Mouse (Mus musculus) cerebellum, adult 2 months (tissue): Measurements from ENCODE around the gene Pgpep1. TPM values are rescaled to one million over a fixed set of nuclear protein-coding genes. Genes with fewer than 3 reads are reported as not detected.

Experiments
- DNase-seq, 2 experiments: peaks; one replicate each; pipeline ENCODE4 v3.0.0; 2021
- H3K27ac ChIP-seq: fragments of 200-500 bp; 2 replicates; pipeline ENCODE4 v1.5.1; 2012; ENCODE audit warnings: low read length, control low read depth, inconsistent platforms; ENCODE audit not compliant: insufficient read depth
- H3K27me3 ChIP-seq: fragments of 200-500 bp; 2 replicates; pipeline ENCODE4 v1.6.1; 2012; ENCODE audit warnings: inconsistent platforms, mild to moderate bottlenecking, low read length, moderate library complexity; ENCODE audit not compliant: control insufficient read depth, insufficient read depth
- H3K4me1 ChIP-seq: fragments of 200-500 bp; 2 replicates; pipeline ENCODE4 v1.6.1; 2011; ENCODE audit warnings: low read length; ENCODE audit not compliant: control insufficient read depth, insufficient read depth
- H3K4me3 ChIP-seq: fragments of 200-500 bp; replicated peaks from 2 replicates; pipeline ENCODE3; 2011; ENCODE audit warnings: mild to moderate bottlenecking, low read depth, low read length, control low read depth; ENCODE audit not compliant: insufficient read depth
- CTCF ChIP-seq: fragments of 200-500 bp; IDR thresholded peaks from 2 replicates; pipeline ENCODE4 v1.5.1; 2011; ENCODE audit warnings: low read depth, mild to moderate bottlenecking, control low read depth, low read length, moderate library complexity, borderline replicate concordance; ENCODE audit not compliant: insufficient read depth
- POLR2A ChIP-seq: fragments of 200-500 bp; IDR thresholded peaks from 2 replicates; pipeline ENCODE4 v1.6.1; 2011; ENCODE audit warnings: low read length, control low read depth, borderline replicate concordance; ENCODE audit not compliant: insufficient read depth
- WGBS: fragments of 180-500 bp; shearing (Covaris S2); methylation state at CpG from one replicate; pipeline ENCODE4 v1.1.7; 2018; 5-methylcytosine and 5-hydroxymethylcytosine counted together
- polyA plus RNA-seq: library from polyadenylated mRNA; depleted of rRNA; stranded (reverse); fragments of >200 nt; gene quantifications from 2 replicates; pipeline ENCODE4 v1.2.3, GENCODE M21; 2012

Pgpep1 gene
- polyA plus RNA-seq, 1 experiment: 32.5 TPM

DNA sequence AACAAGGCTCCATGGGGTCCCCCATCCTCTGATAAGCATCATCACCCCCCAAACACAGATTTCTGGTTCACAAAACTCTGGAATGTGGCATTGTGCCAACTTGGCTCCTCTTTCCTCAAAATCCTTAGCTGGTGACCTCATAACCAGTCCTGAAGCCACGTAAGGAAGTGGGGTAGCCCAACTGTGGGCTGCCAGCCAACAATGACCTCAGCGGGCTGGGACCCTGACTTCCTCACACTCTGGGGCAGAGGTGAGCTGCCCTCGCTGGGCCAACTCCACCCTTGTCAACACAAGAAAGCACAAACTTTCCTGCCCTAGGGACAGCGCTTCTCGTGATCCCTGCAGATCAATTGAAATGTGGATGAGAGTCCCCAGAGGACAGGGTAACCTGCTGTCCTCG lies 26.1 kb downstream of the Pgpep1 start:
- H3K4me1 ChIP-seq: no peaks in the 10 kb centered on the region
- WGBS: 43% methylated on average over 6 of the region's 6 CpGs
- no peak for TF ChIP-seq POLR2A
- no peak for TF ChIP-seq CTCF
- no peak overlapping the region for H3K27ac ChIP-seq
- DNase-seq: no peak
- no peaks in the 10 kb centered on the region for H3K27me3 ChIP-seq
- H3K4me3 ChIP-seq: no peak overlapping the region

DNA sequence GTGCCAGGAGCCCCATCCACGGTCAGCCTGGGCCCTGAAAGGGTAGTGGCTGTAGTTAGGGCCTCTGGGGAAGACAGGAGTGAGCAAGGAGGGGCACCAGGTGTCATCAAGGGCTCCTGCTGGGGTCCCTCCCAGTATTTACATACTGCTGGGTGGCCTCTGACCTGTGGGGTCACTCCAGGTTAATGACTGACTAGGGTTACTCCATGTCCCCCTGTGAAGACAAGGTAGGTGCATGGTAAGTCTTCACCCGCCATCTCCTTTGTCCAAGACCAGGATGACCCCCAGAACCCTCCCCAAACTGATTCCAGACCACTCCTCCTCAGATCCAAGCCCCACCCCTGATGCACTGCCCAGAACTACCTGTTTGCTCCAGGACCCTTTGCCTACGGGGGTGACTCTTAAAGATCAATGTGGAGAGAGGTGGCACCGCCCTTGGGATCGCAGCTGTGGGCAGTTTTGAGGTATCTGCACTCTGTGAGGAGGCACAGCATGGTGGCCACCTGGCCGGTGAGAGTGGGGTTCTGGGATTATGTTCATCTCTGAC lies 27.8 kb downstream of the Pgpep1 start, which contains the start of gene Gdf15:
Gdf15 (minus strand) TSS at position 111 of the 547 bp plus-strand sequence.
- no peak for DNase-seq
- no peak for TF ChIP-seq CTCF
- TF ChIP-seq POLR2A: no peak
- H3K4me1 ChIP-seq: no peaks in the 10 kb centered on the region
- H3K27ac ChIP-seq: no peak within 1 kb of the TSS
- no peaks in the 10 kb centered on the region for H3K27me3 ChIP-seq
- 84% methylated on average over 6 of the region's 6 CpGs for WGBS
- no peak within 1 kb of the TSS for H3K4me3 ChIP-seq

DNA sequence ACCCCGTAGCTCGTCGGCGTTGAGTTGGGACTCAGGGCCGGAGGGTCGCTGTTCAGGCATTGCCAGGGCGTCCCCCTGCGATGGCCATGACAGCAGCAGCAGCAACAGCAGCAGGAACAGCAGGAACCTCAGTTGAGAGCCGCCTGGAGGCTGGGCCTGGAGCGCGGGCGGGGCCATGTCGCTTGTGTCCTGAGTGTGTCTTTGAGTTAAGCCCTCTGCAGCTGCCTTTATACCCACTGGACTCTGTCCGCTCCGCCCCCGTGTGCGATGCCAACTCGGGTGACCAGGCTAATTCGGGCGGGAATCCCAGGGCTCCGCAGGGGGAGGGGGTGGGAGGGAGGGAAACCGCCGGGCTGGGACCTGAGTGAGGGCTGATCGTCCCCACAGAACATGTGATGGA lies 28.8 kb downstream of the Pgpep1 start:
- Histone ChIP-seq H3K4me3 (no peak overlapping the region), H3K27me3 (no peaks in the 10 kb centered on the region), H3K4me1 (no peaks in the 10 kb centered on the region), H3K27ac (no peak overlapping the region)
- WGBS: 5% methylated on average over 23 of the region's 24 CpGs
- DNase-seq: no peak
- no peak for TF ChIP-seq POLR2A
- no peak for TF ChIP-seq CTCF

DNA sequence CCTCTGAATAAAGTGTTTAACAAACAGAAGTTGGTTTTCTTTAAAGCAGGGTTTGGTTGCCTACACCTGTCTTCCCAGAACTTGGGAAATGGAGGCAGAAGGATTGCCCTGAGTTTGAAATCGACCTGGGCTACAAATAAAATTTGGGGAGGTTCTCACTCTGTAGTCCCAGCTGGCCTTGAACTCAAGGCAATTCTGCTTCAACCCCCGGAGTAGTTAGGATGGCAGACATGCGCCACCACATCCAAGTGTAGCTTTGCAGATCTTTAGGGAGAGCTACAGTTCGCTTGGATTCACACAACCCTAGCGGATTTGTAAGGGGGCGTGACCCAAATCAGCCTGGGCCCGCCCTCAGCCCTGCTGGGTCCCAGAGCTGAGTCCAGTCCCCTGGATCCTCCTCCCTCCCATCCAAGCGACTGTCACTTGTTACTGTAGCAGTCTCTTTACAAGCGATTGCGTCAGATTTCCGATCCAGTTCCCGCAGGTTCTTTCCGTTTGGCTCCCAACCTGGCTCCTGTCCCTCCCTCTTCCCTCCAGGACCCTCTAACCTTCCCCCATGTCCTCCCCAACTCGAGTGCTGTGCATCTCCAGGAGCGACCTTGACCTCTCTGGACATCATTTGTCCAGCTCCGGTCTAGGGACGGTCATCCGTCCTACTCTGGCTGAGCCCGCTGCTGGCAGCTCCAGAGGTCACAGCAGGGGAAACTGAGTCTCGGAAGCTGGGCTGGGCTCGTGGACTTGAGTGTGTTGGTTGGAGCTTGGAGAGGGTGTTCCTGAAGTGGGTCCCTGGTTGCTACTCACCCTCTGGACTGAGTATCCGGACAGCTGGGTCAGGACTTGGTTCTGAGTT lies 29.4 kb downstream of the Pgpep1 start:
- H3K27ac ChIP-seq: no peak overlapping the region
- DNase-seq: no peak
- 19% methylated on average over 22 of the region's 22 CpGs for WGBS
- no peak overlapping the region for H3K4me3 ChIP-seq
- H3K27me3 ChIP-seq: no peaks in the 10 kb centered on the region
- TF ChIP-seq POLR2A (no peak), CTCF (no peak)
- H3K4me1 ChIP-seq: no peaks in the 10 kb centered on the region

DNA sequence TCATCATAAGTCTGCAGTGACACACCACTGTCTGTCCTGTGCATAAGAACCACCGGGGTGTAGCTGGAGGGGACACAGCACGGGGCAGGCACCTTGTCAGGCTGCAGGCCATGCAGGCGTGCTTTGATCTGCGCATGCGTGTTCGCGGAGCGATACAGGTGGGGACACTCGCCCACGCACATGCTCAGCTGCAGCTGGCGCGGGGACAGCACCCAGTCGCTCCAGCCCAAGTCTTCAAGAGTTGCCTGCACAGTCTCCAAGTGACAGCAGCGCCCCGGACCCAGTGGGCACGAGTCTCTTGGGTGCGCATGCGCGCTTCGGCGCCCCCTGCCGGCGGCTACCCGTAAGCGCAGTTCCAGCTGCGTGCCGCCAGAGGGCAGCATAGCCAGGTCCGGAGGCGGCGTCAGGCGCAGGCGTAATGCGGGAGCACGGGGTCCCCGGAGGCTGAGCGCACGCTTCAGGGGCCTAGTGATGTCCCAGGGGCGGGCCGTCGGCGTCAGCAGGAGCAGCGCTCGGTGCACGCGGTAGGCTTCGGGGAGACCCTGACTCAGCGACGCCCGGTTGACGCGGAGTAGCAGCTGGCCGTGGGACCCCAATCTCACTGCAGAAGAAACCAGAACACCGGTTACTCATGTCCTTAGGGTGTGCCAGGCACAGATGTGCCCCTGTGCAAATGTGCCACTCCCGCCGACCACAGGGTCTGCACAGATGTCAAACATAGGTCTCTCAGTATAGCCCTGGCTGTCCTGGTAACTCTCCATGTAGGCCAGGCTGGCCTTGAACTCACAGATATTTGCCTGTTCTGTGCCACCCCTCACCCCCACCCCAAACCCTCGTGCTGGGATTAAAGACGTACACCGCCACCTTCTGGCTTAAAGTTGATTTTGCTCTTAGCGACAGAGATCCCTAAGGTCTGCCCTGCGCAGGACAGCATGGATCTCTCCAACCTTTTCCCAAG lies 30.3 kb downstream of the Pgpep1 start:
- Histone ChIP-seq H3K27ac (peak overlapping the region; percentile 52), H3K27me3 (no peaks in the 10 kb centered on the region), H3K4me3 (peak overlapping the region; percentile 65), H3K4me1 (no peaks in the 10 kb centered on the region)
- WGBS: 1% methylated on average over 60 of the region's 60 CpGs
- peak; percentile 88 to 96 for DNase-seq
- TF ChIP-seq POLR2A (peak; percentile 65), CTCF (peak; percentile 100)

DNA sequence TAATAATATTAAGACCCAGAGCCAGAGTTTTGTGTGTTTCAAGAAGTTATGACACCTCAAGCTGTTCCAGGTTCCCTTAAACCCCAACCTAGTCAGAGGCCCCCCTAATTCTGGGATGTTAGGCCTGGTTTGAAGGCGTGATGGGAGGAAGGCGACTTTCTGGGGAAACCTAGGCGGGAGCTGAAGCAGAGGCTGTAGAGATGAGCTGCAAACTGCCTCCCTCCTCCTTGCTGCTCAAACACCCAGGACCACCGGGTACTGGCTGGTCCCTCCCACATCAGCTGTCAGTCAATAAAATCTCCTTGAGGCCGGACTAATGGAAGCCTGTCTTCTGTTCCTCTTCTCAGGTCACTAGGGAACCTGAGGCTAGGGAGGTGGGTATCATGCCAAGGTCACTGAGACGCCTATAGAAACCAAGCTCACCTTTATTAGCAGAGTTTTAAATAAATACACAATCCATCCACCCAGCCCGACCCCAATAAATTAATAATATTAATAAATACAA lies 31.1 kb downstream of the Pgpep1 start:
- DNase-seq: no peak
- no peak for TF ChIP-seq CTCF
- TF ChIP-seq POLR2A: no peak
- H3K27ac ChIP-seq: no peak overlapping the region
- no peaks in the 10 kb centered on the region for H3K27me3 ChIP-seq
- no peaks in the 10 kb centered on the region for H3K4me1 ChIP-seq
- 59% methylated on average over 7 of the region's 7 CpGs for WGBS
- no peak overlapping the region for H3K4me3 ChIP-seq

DNA sequence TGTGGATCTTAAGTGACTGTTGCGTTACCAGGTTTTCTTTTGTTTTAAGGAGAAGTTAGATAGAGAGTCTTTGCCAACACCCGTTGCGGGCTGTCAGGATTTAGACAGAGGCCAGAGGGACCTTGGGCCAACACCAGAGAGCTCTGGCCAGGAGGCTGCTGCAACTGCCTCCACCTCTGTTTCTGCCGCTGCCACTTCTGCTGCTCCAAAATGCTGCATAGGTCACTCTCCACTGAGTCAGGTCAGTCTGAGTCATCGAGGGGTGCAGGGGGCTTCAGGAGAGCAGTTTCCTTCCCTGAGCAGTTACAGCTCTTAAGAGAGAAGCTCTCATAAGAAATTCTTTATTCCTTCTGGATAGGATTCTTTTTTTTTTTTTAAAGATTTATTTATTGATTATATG lies 33.1 kb downstream of the Pgpep1 start:
- WGBS: 52% methylated on average over 5 of the region's 5 CpGs
- H3K4me1 ChIP-seq: no peaks in the 10 kb centered on the region
- no peaks in the 10 kb centered on the region for H3K27me3 ChIP-seq
- TF ChIP-seq CTCF: no peak
- no peak for TF ChIP-seq POLR2A
- no peak overlapping the region for H3K4me3 ChIP-seq
- H3K27ac ChIP-seq: no peak overlapping the region
- no peak for DNase-seq
